Mouse (Mus musculus): ENCODE measurements around the gene Gm5128. TPM values are rescaled to one million over a fixed set of nuclear protein-coding genes. Genes with fewer than 3 reads are reported as not detected.

The Gm5128 gene
- not detected in 2 replicates for polyA plus RNA-seq (2012)

GRCm38 (mm10) chrX:135372984-135373383 lies at the start of gene Gm5128:
Gm5128 (plus strand) TSS chrX:135373284.

Other genes with a start within 250 kb of the Gm5128 start
- gene Gm15023, start 195.7 kb upstream of the Gm5128 start, polyA plus RNA-seq (2012) = not detected in 2 replicates
- not detected in 2 replicates for gene Tceal6, start 162.6 kb upstream of the Gm5128 start, polyA plus RNA-seq (2012)
- not detected in 2 replicates for gene Pramel3, start 71.0 kb upstream of the Gm5128 start, polyA plus RNA-seq (2012)
- not detected in 2 replicates for gene Gm7903, start 60.6 kb downstream of the Gm5128 start, polyA plus RNA-seq (2012)
- not detected in 2 replicates for gene AV320801, start 121.3 kb downstream of the Gm5128 start, polyA plus RNA-seq (2012)
- gene Nxf7, start 225.5 kb downstream of the Gm5128 start, polyA plus RNA-seq (2012) = 0.03 TPM in 1 of 2 replicates, not detected in the other